33 mouse cellular contexts compared by ENCODE assay signal in the genomic region with DNA sequence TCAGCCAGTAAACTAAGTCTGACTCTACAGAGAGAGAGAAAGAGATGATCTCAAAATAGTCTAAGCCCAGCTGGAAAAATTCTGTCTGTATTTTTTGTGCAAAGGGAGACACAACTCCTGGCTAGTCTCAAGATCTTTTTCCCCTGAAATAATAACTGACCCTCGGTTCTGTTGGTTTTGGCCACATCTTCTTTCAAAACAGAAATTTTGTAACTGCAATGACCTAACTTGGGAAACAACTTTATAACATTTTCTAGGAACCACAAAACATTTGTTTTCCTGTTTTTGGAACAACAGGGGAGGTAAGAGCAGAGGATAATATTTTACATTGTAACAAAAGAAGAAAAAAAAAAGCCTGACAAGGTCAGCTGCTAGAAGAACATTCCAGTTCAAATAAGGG. TPM values are rescaled to one million over a fixed set of nuclear protein-coding genes. Genes with fewer than 3 reads are reported as not detected.
DNase-seq lines count a peak whose midpoint lies in the region; ATAC-seq and TF ChIP-seq lines count a peak whose summit lies in the region.
"Had no signal": no experiment of that assay in that cellular context is flagged by ENCODE, and none has a peak within 500 bp of the region (broad histone marks: within the 10 kb centered on the region; RNA-seq: fewer than 3 reads in every experiment).

No protein-coding gene starts in this region.

- no peaks in the 10 kb centered on the region for H3K9me3 ChIP-seq in heart, embryonic 10.5 days
- H3K9me3 ChIP-seq in kidney, embryonic 16.5 days (ENCODE audit: low read length), result no peaks in the 10 kb centered on the region
- no peaks in the 10 kb centered on the region for H3K9me3 ChIP-seq in heart, embryonic 13.5 days
- H3K9me3 ChIP-seq: embryonic facial prominence, embryonic 10.5 days; embryonic facial prominence, embryonic 15.5 days; forebrain, embryonic 10.5 days; forebrain, embryonic 15.5 days; hindbrain, embryonic 12.5 days; intestine, embryonic 15.5 days; limb, embryonic 10.5 days; limb, embryonic 15.5 days; liver, embryonic 15.5 days; midbrain, embryonic 10.5 days; midbrain, embryonic 15.5 days; neural tube, embryonic 15.5 days; stomach, embryonic 15.5 days had no signal

- H3K9ac ChIP-seq in kidney, embryonic 16.5 days (replicated peaks; ENCODE audit: low read length), result no peak overlapping the region
- no peak overlapping the region for H3K9ac ChIP-seq in heart, embryonic 13.5 days
- H3K9ac ChIP-seq: embryonic facial prominence, embryonic 15.5 days; forebrain, embryonic 15.5 days; hindbrain, embryonic 12.5 days; intestine, embryonic 15.5 days; limb, embryonic 15.5 days; liver, embryonic 15.5 days; lung, embryonic 14.5 days; midbrain, embryonic 15.5 days; neural tube, embryonic 15.5 days; stomach, embryonic 15.5 days had no signal

- intact Hi-C loops in heart, postnatal 25 days (cut with DNase I), result no loop called here

- H3K36me3 ChIP-seq in heart, embryonic 10.5 days, result no peaks in the 10 kb centered on the region
- H3K36me3 ChIP-seq in kidney, embryonic 16.5 days (ENCODE audit: insufficient read depth, low read length), result no peaks in the 10 kb centered on the region
- H3K36me3 ChIP-seq in heart, embryonic 13.5 days, result no peaks in the 10 kb centered on the region
- H3K36me3 ChIP-seq: embryonic facial prominence, embryonic 10.5 days; embryonic facial prominence, embryonic 15.5 days; forebrain, embryonic 10.5 days; forebrain, embryonic 15.5 days; hindbrain, embryonic 12.5 days; intestine, embryonic 15.5 days; limb, embryonic 10.5 days; limb, embryonic 15.5 days; liver, embryonic 15.5 days; midbrain, embryonic 10.5 days; midbrain, embryonic 15.5 days; neural tube, embryonic 15.5 days; stomach, embryonic 15.5 days had no signal

- no peak overlapping the region for H3K4me3 ChIP-seq in heart, embryonic 10.5 days
- H3K4me3 ChIP-seq in kidney, embryonic 16.5 days (ENCODE audit: low read length), result no peak overlapping the region
- no peak overlapping the region for H3K4me3 ChIP-seq in embryonic fibroblast, embryonic 13.5 days (ENCODE audit: insufficient read depth, low read length)
- H3K4me3 ChIP-seq in heart, embryonic 13.5 days, result no peak overlapping the region
- H3K4me3 ChIP-seq: embryonic facial prominence, embryonic 10.5 days; embryonic facial prominence, embryonic 15.5 days; forebrain, embryonic 10.5 days; forebrain, embryonic 15.5 days; hindbrain, embryonic 12.5 days; intestine, embryonic 15.5 days; limb, embryonic 10.5 days; limb, embryonic 15.5 days; liver, embryonic 15.5 days; midbrain, embryonic 10.5 days; midbrain, embryonic 15.5 days; neural tube, embryonic 15.5 days; stomach, embryonic 15.5 days had no signal

- no peak for TF ChIP-seq POLR2A in embryonic fibroblast, embryonic 13.5 days (IDR thresholded peaks at IDR 0.05; ENCODE audit: low read depth, low read length)

- no peak for DNase-seq in heart, embryonic 10.5 days (ENCODE audit: low spot score)
- DNase-seq in heart, postnatal 25 days (ENCODE audit: low spot score), result no peak
- DNase-seq in kidney, adult 8-10 months, result no peak
- no peak for DNase-seq in cerebellum, postnatal 36 days
- DNase-seq: adrenal gland, adult 2 months; adrenal gland, postnatal 36 days; B cell, adult 2 months; cerebellum, adult 18-20 months; cerebellum, postnatal 10 days; layer of hippocampus, adult 9-11 months; lung, embryonic 14.5 days; lung, postnatal 14 days; retina, postnatal 1 day; right cerebral cortex, postnatal 14 days had no signal

- H3K27me3 ChIP-seq in heart, embryonic 10.5 days (ENCODE audit: insufficient read depth, poor library complexity, severe bottlenecking), result no peaks in the 10 kb centered on the region
- H3K27me3 ChIP-seq in kidney, embryonic 16.5 days (ENCODE audit: insufficient read depth, low read length), result no peaks in the 10 kb centered on the region
- H3K27me3 ChIP-seq in heart, embryonic 13.5 days (replicated peaks), result no peaks in the 10 kb centered on the region
- H3K27me3 ChIP-seq: embryonic facial prominence, embryonic 15.5 days; forebrain, embryonic 15.5 days; hindbrain, embryonic 12.5 days; intestine, embryonic 15.5 days; limb, embryonic 15.5 days; liver, embryonic 15.5 days; midbrain, embryonic 15.5 days; neural tube, embryonic 15.5 days; stomach, embryonic 15.5 days had no signal

- WGBS in heart, embryonic 10.5 days, result 57% methylated on average over 1 of the region's 1 CpGs
- 29% methylated on average over 1 of the region's 1 CpGs for WGBS in kidney, embryonic 16.5 days
- WGBS in heart, embryonic 13.5 days, result 36% methylated on average over 1 of the region's 1 CpGs

- no peak for ATAC-seq in kidney, embryonic 16.5 days (ENCODE audit: low FRiP score, low TSS enrichment)
- ATAC-seq in heart, embryonic 13.5 days (ENCODE audit: extremely low read depth, insufficient number of reproducible peaks, low FRiP score, low TSS enrichment), result no peak
- no peak for ATAC-seq in megakaryocyte-erythroid progenitor cell, adult 5-6 weeks (replicated peaks; ENCODE audit: low FRiP score, low TSS enrichment, poor library complexity, severe bottlenecking)
- ATAC-seq: forebrain, embryonic 15.5 days; hindbrain, postnatal 0 days; intestine, embryonic 15.5 days; midbrain, embryonic 15.5 days had no signal

- no peak for TF ChIP-seq CTCF in embryonic fibroblast, embryonic 13.5 days (IDR thresholded peaks at IDR 0.05; ENCODE audit: borderline replicate concordance, insufficient read depth, low read length)

- H3K4me2 ChIP-seq in kidney, embryonic 16.5 days (replicated peaks; ENCODE audit: low read depth, low read length), result no peak overlapping the region
- no peak overlapping the region for H3K4me2 ChIP-seq in heart, embryonic 13.5 days
- H3K4me2 ChIP-seq: embryonic facial prominence, embryonic 15.5 days; forebrain, embryonic 15.5 days; hindbrain, embryonic 12.5 days; intestine, embryonic 15.5 days; limb, embryonic 15.5 days; liver, embryonic 15.5 days; lung, embryonic 14.5 days; midbrain, embryonic 15.5 days; neural tube, embryonic 15.5 days; stomach, embryonic 15.5 days had no signal

- H3K4me1 ChIP-seq in heart, embryonic 10.5 days, result peaks cover 38% of the 10 kb centered on the region
- H3K4me1 ChIP-seq in kidney, embryonic 16.5 days (ENCODE audit: insufficient read depth, low read length), result peaks cover 16% of the 10 kb centered on the region
- H3K4me1 ChIP-seq in embryonic fibroblast, embryonic 13.5 days (ENCODE audit: control insufficient read depth, insufficient read depth, low read length), result peaks cover 3% of the 10 kb centered on the region
- H3K4me1 ChIP-seq in heart, embryonic 13.5 days, result peaks cover 43% of the 10 kb centered on the region
- H3K4me1 ChIP-seq: embryonic facial prominence, embryonic 10.5 days; embryonic facial prominence, embryonic 15.5 days; forebrain, embryonic 10.5 days; forebrain, embryonic 15.5 days; hindbrain, embryonic 12.5 days; limb, embryonic 15.5 days; midbrain, embryonic 10.5 days; midbrain, embryonic 15.5 days; neural tube, embryonic 15.5 days; stomach, embryonic 15.5 days had no signal

- peak overlapping the region; percentile 59 for H3K27ac ChIP-seq in heart, embryonic 10.5 days
- peak overlapping the region; percentile 61 for H3K27ac ChIP-seq in kidney, embryonic 16.5 days (ENCODE audit: low read length)
- H3K27ac ChIP-seq in embryonic fibroblast, embryonic 13.5 days (ENCODE audit: insufficient read depth, low read length), result peak overlapping the region; percentile 42
- peak overlapping the region; percentile 65 for H3K27ac ChIP-seq in heart, embryonic 13.5 days (replicated peaks)
- H3K27ac ChIP-seq: embryonic facial prominence, embryonic 10.5 days; embryonic facial prominence, embryonic 15.5 days; forebrain, embryonic 10.5 days; forebrain, embryonic 15.5 days; hindbrain, embryonic 12.5 days; hindbrain, postnatal 0 days; intestine, embryonic 15.5 days; limb, embryonic 10.5 days; limb, embryonic 15.5 days; liver, embryonic 15.5 days; midbrain, embryonic 10.5 days; midbrain, embryonic 15.5 days; neural tube, embryonic 15.5 days; stomach, embryonic 15.5 days had no signal

RNA-seq across cellular contexts. Expression of a gene that starts 13.1 kb away (rescaled TPM):
- polyA plus RNA-seq in heart, embryonic 10.5 days (2016; fragmentation: Nextera tagmentation; extraction: Ambion mirVana), result 2.1 and 2.2 TPM in 2 replicates
- under 1 TPM; 0.34 TPM for total RNA-seq in heart, postnatal 25 days (2021)
- polyA plus RNA-seq in kidney, embryonic 16.5 days (2015; fragmentation: Nextera tagmentation; extraction: Ambion mirVana), result 1.1 and 1.8 TPM in 2 replicates
- polyA plus RNA-seq in embryonic fibroblast, embryonic 13.5 days (2011; ENCODE audit: insufficient read length, low read depth, missing spikeins), result 0.47 and 0.89 TPM in 2 replicates
- 1.5 and 1.8 TPM in 2 replicates for polyA plus RNA-seq in heart, embryonic 13.5 days (2015; fragmentation: Nextera tagmentation; extraction: Ambion mirVana)
- total RNA-seq in megakaryocyte-erythroid progenitor cell, adult 5-6 weeks (2014; fragmentation: Nextera tagmentation), result not detected in 2 replicates
- total RNA-seq in megakaryocyte-erythroid progenitor cell, adult 5-6 weeks (2017), result not detected in 2 replicates
- total RNA-seq: gastrocnemius, adult 18-20 months had no signal

RNA-seq across cellular contexts. Expression of a gene that starts 39.1 kb away (rescaled TPM):
- polyA plus RNA-seq in heart, embryonic 10.5 days (2016; fragmentation: Nextera tagmentation; extraction: Ambion mirVana), result 746 and 989 TPM in 2 replicates
- total RNA-seq in heart, postnatal 25 days (2021), result 100 to 1,000 TPM; 233 to 243 TPM
- 437 and 471 TPM in 2 replicates for polyA plus RNA-seq in kidney, embryonic 16.5 days (2015; fragmentation: Nextera tagmentation; extraction: Ambion mirVana)
- 875 and 1,137 TPM in 2 replicates for polyA plus RNA-seq in embryonic fibroblast, embryonic 13.5 days (2011; ENCODE audit: insufficient read length, low read depth, missing spikeins)
- 860 and 905 TPM in 2 replicates for polyA plus RNA-seq in heart, embryonic 13.5 days (2015; fragmentation: Nextera tagmentation; extraction: Ambion mirVana)
- 57.0 and 76.7 TPM in 2 replicates for total RNA-seq in megakaryocyte-erythroid progenitor cell, adult 5-6 weeks (2014; fragmentation: Nextera tagmentation)
- total RNA-seq in megakaryocyte-erythroid progenitor cell, adult 5-6 weeks (2017), result 102 and 166 TPM in 2 replicates
